Mouse (Mus musculus): ENCODE results near the gene Xlr.

DNA sequence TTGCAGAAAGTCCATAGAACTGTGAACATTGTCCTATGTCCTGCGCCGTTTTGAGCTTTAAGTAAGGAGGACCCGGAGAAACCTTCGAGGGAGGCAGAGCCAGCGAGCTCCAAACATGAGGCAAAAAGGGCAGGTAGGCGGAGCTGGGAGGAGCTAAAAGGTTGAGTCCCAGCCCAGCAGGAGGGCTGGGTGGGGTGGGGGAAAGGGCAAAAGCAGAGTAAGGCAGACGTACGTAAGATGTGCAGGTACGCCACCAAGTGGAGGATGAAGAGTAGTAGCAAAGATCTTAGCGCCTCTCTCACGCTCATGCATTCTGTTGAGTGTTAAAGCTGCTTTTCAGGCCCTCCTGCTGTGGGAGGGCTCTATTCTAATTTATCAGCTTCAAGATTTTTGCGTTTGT, 21.2 kb downstream of the Xlr start, which contains the start of gene Zfp36l3:
- TF ChIP-seq CTCF (IDR thresholded peaks at IDR 0.05; ENCODE audit: extremely low read depth, insufficient read length, insufficient replicate concordance, low read depth, low read length), result no peak
- no peak for TF ChIP-seq POLR2A (IDR thresholded peaks at IDR 0.05; ENCODE audit: low read depth, low read length)

All from small intestine, adult 2 months (tissue).